Mouse (Mus musculus) naive thymus-derived CD4-positive, alpha-beta T cell, adult 2 months (primary cell): Measurements from ENCODE around the gene Mex3a.
A peak's percentile ranks its signal among the peaks of the same experiment; 100 is the strongest.

Experiments used
- DNase-seq: peaks from one replicate; pipeline ENCODE4 v3.0.0-alpha.2; 2011; ENCODE audit warnings: low read depth

Mex3a gene

GRCm38 (mm10) chr3:88544955-88545591 is 12.9 kb downstream of the Mex3a start:
- DNase-seq = no peak

- DNase-seq = no peak
These were observed 14.7 kb downstream of the Mex3a start for GRCm38 (mm10) chr3:88546674-88547418.

GRCm38 (mm10) chr3:88548180-88548917 is 16.2 kb downstream of the Mex3a start, which contains the start of gene Rab25:
Gene Rab25, minus strand, starts transcription at chr3:88548300.
- DNase-seq = no peak

- DNase-seq = no peak
These were observed 19.4 kb downstream of the Mex3a start for GRCm38 (mm10) chr3:88551586-88551985.

- DNase-seq = no peak
These were observed 20.0 kb downstream of the Mex3a start for GRCm38 (mm10) chr3:88552082-88552645.

GRCm38 (mm10) chr3:88552676-88553524 is 20.7 kb downstream of the Mex3a start, which contains the start of gene Lamtor2:
Gene Lamtor2, minus strand, starts transcription at chr3:88553074.
- DNase-seq = peak; percentile 91

- peak; percentile 90 for DNase-seq
These were observed 21.3 kb downstream of the Mex3a start, which contains the start of gene Ubqln4 for GRCm38 (mm10) chr3:88553525-88553879. Gene Ubqln4, plus strand, starts transcription at chr3:88553758.

GRCm38 (mm10) chr3:88553880-88554586 is 21.8 kb downstream of the Mex3a start:
- DNase-seq = peak; percentile 72

- no peak for DNase-seq
These were observed 22.9 kb downstream of the Mex3a start for GRCm38 (mm10) chr3:88555069-88555605.

GRCm38 (mm10) chr3:88555731-88556130 is 23.5 kb downstream of the Mex3a start:
- no peak for DNase-seq

GRCm38 (mm10) chr3:88556616-88557015 is 24.4 kb downstream of the Mex3a start:
- DNase-seq = no peak

- DNase-seq = no peak
These were observed 27.4 kb downstream of the Mex3a start for GRCm38 (mm10) chr3:88559596-88559995.

GRCm38 (mm10) chr3:88561989-88562388 is 29.8 kb downstream of the Mex3a start:
- DNase-seq = no peak

GRCm38 (mm10) chr3:88563442-88563841 is 31.2 kb downstream of the Mex3a start:
- DNase-seq = no peak

GRCm38 (mm10) chr3:88563966-88564365 is 31.8 kb downstream of the Mex3a start:
- no peak for DNase-seq

GRCm38 (mm10) chr3:88566116-88566515 is 33.9 kb downstream of the Mex3a start:
- DNase-seq = no peak

- no peak for DNase-seq
These were observed 34.4 kb downstream of the Mex3a start for GRCm38 (mm10) chr3:88566536-88567061.

GRCm38 (mm10) chr3:88567892-88568291 is 35.7 kb downstream of the Mex3a start:
- DNase-seq = no peak

GRCm38 (mm10) chr3:88568615-88569014 is 36.4 kb downstream of the Mex3a start:
- no peak for DNase-seq

GRCm38 (mm10) chr3:88569093-88569492 is 36.9 kb downstream of the Mex3a start:
- no peak for DNase-seq
